Mouse (Mus musculus) liver, adult (tissue): Measurements from ENCODE around the gene Tbx15.

Experiments used
- GATA4 ChIP-seq: IDR thresholded peaks from 2 replicates; pipeline ENCODE4 v1.6.1; 2014; ENCODE audit warnings: mild to moderate bottlenecking, low read length; ENCODE audit not compliant: insufficient replicate concordance

Gene Tbx15

DNA sequence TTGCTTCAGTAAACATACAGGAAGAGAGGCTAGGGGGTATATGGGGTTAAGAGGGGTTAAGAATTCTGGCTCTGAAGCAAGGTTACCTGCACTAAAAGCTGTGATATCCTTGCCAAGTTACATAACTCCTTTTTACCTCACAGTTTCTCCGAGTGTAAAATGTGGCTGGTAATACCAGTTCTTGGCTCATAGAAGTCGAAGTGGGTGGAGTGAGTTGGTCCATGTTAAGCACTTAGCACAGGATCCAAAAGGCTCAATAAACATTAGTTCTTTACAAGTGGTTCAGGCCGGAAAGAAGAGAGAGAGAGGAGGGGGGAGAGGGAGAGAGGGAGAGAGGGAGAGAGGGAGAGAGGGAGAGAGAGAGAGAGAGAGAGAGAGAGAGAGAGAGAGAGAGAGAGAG lies 5.2 kb downstream of the Tbx15 start:
- TF ChIP-seq GATA4: no peak

DNA sequence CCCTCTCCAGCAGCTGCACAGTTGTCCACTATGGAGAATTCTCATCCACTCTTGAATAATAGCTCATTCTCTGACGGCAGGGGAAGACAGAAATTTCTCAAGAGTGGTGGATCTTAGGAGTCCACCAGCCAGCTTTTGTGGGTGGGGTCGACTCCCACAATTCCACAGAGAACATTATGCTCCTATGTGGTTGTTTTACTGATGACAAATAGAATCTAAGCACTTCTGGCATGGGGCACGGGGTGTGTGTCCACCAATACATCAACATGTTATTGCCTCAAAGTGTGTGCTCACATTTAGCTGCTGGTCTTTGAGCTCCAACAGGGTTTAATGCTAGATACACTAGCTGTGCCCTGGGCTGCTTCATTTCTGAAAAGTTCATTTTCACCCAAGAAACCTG lies 6.4 kb downstream of the Tbx15 start:
- no peak for TF ChIP-seq GATA4

DNA sequence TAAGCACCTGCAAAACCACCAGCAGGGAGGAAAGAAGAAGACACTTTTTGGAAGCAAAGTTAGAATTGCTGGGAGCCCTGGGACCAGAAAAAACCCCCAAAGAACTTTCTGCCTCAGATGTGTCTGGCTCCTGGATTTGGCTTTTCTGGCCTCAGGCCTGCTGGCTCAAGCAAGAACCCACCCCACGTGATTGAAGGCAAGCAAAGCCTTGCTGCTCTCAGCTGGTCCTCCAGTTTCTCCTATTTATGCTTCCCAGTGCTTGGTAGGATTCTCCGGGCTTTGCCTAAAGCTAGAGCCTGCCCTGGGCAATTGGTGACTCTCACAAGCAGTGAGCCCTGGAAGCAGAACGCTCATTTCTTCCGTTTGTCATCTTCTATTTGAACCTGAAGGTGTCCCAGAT lies 7.4 kb downstream of the Tbx15 start:
- TF ChIP-seq GATA4: no peak

- TF ChIP-seq GATA4: no peak
Measured at GRCm38 (mm10) chr3:99247996-99248801, 8.0 kb downstream of the Tbx15 start.

GRCm38 (mm10) chr3:99248831-99249550 lies 8.8 kb downstream of the Tbx15 start:
- TF ChIP-seq GATA4: no peak

GRCm38 (mm10) chr3:99249551-99249870 lies 9.3 kb downstream of the Tbx15 start:
- TF ChIP-seq GATA4: no peak

DNA sequence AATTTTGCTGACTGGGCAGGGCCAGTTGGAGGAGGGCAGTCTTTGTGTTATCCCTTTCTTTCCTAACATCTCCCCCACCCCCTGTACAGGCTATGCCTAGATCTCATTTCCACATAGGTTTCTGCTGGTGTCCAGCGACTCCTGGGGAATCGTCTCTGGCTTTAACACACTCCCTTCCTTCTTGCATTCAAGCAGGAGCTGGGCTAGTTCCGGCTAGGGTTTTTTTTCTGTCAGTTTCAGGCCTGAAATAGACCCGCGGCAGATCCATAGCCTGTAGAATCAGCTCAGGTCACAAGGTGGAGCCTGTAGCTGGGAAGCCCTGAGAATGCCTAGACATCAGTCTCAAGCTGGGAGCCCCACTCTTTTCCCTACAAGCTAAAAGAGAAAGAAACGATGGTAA lies 9.7 kb downstream of the Tbx15 start:
- no peak for TF ChIP-seq GATA4

DNA sequence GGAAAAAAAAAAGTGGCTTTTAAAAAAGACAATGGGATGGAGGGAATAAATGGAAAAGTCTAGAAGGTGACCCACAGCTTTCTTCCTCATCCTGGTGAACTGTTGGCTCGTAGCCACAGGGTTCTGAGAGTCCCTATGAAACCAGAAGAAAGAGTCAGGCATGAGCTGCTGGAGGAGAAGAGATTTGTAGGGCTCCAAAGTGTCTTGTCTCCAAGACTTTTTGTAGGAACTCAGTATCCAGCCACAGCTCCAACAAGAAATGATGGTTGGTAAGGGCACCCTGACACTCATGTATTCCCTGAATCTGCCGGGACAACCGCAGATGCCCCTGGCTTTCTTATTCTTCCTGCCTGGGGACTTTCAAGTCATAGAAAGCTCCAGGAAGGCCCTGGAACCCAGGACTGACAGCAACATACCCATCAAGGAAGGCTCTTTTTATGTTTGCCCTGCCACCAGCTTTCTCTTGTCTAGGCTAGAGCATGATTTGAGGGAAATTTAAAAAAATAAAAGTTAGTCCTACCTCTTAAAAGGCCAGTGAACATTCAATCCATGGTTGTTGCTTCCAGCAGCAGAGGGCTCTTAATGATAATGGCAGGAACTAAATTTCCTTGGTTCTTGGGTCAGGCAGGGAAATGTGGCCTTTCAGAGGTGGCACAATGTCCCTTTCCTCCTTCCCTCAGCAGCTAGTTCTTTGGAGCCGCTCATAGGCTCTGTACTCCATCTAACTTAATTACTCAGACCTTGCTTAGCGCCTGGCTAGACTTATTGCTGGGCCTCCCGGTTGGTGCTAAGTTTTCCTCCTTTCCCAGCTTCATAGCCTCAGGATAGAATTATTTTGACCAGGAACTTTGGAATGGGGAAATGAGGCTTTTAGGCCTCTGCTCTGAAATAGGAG lies 11.3 kb downstream of the Tbx15 start:
- TF ChIP-seq GATA4: no peak

DNA sequence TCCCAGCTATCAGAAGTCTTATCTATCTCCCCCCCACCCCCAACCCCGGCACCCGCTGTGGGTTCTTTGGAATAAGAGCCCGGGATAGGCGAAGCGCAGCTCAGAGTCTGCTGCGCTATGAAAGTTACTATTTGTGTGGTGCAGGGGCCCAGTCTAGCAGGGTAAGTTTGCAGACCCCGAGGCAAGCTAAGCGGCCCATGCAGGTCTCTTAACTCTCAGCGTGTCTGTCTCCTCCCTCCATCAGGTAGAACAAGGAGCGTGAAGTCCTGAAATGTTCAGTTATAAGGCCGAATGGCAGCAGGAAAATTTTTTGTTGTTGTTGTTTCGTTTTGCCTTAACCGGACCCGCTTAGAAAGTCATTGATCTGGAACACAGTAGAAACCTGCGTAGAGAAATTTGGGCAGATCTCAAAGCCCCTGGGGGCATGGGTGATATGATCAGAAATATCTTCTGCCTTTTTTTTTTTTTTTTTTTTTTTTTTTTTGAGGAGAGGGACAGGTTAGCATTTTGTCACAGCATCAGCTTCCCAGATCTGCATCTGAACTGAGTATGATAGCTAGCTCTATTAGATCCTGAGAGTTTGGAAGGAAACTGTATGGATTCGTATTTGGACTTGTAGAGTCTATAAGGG lies 12.4 kb downstream of the Tbx15 start:
- TF ChIP-seq GATA4: no peak

DNA sequence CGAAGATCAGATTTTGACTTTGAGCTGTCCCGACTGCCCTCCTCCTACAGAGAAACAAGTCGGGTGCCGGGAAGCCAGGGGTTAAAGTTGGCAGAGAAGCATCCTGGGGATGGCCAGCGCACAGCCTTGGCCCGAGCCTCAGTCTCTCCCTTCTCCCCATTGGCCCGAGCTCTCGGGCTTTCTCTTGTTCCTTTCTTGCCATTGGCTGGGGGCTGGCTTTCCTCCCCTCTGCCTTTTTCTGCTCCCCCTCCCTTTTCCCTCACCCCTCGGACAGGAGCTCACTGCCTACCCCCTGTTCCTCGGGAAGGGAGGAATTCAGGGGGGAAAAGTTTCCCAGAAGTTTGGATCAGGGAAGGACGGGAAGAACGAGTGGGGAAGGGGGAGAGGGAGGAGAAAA lies 12.9 kb downstream of the Tbx15 start:
- TF ChIP-seq GATA4: no peak

DNA sequence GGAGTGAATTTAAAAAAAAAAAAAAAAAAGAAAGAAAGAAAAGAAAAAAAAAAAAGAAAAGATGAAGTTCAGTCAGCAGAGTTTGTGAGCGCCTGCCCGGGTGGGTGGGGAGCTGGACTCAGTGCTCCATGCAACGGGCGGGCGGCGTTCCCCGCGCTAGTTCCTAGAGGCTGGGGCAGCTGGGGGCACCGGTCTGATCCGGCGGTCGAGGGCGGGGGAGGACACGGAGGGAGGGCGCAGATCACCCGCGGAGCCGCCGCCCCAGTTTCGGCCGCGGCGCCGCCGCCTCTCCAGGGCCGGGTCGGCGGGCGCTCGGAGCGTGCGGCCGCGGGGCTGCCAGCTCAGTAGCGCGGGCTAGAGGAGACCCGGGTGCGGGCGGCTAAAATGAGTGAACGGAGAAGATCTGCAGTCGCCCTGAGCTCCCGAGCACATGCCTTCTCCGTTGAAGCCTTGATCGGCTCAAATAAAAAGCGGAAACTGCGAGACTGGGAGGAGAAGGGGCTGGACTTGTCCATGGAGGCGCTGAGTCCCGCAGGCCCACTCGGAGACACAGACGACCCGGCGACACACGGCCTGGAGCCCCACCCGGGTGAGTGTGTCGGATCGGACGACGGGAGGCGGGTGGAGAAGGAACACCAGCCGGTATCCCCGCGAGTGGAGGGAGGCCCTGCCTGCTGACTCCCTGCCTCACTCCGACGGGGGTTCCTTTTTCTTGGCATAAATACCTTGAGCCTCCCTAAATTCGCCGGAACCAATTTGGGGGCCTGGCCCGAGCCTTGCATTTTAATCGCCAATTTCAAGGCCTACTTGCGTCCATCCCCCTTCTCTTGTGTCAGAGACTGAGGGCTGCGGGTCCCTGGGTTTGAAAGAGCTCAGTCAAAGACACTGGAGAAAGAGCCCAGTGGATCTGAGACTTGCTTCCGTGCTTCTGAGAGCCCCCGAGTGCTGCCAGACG lies 13.6 kb downstream of the Tbx15 start:
- no peak for TF ChIP-seq GATA4

DNA sequence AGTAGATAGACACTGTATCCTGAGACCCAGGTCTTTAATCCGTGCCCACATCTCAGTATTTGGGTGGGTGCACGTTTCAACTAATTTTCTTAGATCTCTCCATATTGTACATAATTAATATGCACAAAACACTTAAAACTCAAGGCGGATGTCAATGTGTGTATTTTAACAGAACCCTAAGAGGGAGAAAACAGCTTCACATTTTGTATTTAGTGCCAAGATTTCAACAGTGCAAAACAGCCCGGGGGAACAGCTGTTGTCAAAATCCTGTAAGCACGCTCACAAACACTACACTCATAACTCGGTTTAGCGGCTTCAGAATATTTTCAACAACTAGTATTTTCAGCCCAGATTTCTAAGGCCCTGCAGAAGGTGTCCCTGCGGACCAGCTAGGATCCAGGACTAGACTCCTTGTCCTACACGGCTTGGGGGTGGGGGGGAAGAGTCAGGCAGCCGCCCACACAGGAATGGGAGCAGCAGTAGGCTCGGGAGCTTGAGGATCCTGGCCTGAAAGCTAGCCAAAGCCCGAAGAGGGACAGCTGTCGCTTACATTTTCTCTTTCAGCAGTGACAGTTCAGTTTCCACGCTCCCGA lies 14.5 kb downstream of the Tbx15 start:
- TF ChIP-seq GATA4: no peak

DNA sequence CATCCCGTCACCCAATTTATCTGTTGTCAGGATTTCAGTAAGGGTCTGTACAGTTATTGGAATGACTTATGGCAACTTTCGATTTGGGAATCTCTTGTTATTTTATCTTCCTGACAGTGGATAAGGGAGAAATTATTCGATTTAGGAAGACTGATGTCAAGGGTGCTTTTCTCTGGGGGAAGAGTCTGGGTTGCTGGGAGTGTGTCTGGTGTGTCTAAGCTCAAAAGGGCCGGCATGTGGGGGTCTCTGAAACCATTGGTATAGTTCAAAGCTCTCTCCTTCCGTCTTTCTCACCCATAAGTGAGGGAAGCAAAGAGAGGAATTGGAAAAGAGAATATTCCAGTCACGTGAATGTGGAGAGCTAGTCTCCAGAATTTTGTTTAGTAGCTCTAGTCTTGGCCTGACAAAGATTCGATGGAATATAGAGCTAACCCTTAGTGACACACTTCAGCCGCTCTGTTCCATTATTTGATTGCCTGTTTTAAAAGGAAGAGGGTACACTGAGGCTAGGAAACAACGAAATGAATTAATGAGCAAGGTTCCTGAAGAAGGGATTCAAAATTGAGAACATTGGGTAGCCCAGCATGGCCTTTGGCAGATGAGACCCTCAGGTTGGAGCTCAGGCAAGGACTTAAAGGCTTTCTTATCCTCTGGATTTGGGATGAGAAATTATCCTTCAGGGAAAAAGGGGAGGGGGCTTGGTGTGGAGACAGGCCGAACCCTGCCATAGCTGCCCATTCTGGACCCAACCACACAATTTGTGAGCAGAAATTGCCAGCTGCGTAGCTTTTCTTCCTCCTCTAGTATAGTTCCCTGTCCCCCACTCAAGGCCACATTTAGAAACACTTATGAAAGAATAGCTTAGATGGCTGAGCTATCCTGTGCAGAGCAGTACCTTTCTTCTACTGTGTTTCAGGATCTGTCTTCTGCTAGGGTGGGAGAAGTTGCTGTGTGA lies 15.5 kb downstream of the Tbx15 start:
- TF ChIP-seq GATA4: no peak
